Mouse (Mus musculus) megakaryocyte, adult 5-6 weeks (primary cell): Measurements from ENCODE around the gene Lrrtm4. TPM values are rescaled to one million over a fixed set of nuclear protein-coding genes. Genes with fewer than 3 reads are reported as not detected.

Experiments
- ATAC-seq: 2 replicates; pipeline ENCODE4 v1.8.0; 2016; ENCODE audit warnings: mild to moderate bottlenecking, inconsistent platforms; ENCODE audit not compliant: poor library complexity, severe bottlenecking
- total RNA-seq, 2 experiments: library from RNA; stranded (forward) in 1 of 2; stranded (reverse) in 1 of 2; fragments of 153-499, 151-499 nt in 1 of 2; fragments of 221-1000, 200-1000 nt in 1 of 2; gene quantifications; 2 replicates each; pipeline versions ENCODE4 v1.2.3 to v1.2.4; 2015 to 2017

Gene Lrrtm4
- total RNA-seq (2015) (not detected in 2 replicates), total RNA-seq (2017) (not detected in 2 replicates)

DNA sequence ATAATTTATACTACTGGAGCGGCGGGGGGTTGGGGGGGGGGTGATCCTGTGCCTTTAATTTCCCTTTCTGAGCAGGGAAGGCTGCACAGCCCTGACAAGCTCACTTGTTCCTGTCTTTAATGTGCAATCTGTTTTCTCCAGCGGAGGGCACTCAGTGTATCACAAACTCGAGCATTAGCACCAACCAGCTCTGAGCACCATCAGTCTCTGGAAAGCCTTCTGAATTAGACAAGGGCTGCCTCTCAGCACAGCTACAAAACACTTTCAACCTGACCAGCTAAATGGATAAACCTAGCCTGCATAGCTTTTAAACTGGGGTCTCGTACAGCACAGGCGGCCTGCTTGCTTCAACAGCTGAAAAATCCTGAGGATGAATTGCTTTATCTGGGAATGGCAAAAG is at the start of gene Lrrtm4:
Gene Lrrtm4, plus strand, starts transcription at position 113 of the 400 bp plus-strand sequence.
- ATAC-seq: no peak

DNA sequence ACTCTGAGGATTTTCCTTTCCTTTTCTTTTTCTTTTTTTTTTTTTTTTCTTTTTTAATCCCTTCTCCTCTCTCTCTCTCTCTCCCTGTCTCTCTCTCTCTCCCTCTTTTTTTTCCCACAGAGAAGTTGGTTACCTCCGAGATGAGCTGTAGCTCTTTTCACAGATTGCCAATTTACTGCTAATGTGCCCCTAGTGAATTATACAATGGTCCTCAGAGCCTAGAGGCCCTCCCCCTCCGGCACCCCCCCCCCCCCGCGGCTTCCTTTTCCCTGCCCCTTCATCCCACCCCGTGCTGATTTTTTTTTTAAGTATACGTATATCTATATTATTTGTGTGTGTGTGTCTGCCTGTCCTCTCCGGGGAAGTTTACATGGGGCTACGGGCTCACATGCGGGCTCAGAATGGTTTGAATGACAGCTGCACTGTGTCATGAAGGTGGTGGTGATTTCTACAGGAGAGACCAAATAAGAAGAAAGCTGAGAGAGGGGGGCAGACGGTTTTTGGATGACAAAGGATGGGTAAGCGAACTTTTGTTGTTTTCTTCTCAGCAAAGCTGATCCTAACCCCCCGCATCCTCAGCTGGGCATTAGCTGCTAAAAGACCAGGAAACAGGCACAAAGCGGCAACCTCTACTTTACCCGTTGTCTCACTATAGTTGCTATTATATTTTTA is 648 bp downstream of the Lrrtm4 start:
- no peak for ATAC-seq

DNA sequence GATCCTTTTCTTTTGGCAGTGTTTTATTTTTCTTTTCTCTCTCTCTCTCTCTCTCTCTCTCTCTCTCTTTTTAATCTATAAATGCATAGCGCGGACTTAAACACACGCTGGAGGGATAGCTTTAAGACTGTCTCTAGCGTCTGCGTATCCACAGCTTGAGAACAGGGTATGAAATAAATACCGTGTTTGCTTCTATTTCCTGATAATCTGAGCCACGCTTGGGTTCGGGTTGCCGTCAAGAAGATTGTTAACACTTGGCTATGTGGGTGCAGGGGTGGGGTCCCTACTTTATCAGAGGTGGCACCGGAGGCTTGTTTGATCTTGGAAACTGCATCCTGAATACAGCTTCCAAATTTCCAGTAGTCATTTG is 1.2 kb downstream of the Lrrtm4 start:
- ATAC-seq: no peak

DNA sequence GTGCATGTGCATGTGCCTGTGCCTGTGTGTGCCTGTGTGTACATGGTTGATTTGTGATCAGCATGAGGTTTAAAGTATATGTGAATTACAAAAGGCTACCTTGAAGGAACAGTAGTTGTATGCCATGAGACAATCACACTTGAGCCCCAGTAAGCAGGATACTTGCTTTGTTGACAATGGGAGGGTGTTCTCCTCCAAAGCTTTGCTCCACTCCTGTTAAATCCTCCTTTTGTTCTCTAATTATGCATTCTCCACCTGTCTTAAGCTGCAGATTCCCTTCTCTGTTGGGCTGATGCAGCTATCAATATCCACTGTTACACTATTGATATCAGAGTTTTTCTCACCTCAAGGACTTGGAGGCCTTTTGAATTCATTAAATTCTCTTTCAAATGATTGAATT is 38.2 kb downstream of the Lrrtm4 start:
- no peak for ATAC-seq

DNA sequence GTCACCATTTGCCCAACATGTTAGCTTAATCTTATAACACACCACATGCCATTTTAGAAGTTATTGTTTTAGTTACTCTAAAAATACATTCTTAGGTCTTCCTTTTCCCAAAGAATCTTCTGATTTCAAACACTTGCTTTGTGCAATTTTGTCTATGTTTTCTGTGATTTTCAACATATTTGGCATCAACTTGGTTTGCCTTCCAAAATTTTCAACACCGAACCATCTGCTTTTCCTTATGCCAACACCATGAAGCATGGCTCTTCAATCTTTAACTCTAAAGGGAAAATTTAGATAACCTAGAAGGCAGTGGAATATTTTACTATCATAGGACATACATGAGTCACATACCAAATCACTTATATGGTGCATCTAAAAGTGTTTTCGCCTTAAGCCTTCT is 59.3 kb downstream of the Lrrtm4 start:
- no peak for ATAC-seq

DNA sequence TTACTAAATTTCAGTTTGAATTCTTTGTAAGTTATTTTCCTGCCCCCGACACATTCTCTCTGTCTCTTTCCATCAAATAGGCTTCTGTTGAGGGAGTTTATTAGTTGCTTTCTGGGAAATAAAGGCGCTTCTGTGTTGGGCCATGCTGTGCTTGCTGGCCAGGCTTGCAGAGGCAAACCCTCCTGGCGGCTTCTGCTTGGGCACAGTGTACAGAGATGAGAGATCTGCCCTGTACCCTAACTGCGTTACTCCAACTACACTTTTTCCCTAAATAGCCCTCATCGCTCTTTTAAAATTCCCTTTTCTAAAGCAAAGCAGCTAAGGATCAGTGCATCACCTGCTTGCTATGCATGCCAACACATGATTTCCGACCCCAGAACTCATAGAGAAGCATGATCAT is 60.6 kb downstream of the Lrrtm4 start:
- ATAC-seq: no peak

DNA sequence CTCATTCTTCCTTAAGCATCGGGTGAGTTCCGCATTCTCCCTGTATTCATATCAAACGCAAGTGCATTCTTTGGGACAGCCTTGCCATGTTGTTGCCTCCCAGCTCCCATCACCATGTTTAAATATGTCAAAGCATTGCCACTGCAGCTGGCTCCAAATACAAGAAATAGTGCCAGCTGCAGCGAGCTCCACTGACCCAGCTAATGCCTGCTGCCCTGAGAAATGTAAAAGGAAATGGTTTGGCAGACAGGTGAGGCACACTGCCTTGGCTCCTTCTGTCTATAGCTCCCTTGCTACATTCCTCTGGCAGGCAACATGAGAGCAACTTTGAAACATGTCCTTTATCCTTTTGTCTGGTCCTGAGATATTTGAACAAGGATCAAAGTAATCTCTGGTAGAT is 76.2 kb downstream of the Lrrtm4 start:
- no peak for ATAC-seq

DNA sequence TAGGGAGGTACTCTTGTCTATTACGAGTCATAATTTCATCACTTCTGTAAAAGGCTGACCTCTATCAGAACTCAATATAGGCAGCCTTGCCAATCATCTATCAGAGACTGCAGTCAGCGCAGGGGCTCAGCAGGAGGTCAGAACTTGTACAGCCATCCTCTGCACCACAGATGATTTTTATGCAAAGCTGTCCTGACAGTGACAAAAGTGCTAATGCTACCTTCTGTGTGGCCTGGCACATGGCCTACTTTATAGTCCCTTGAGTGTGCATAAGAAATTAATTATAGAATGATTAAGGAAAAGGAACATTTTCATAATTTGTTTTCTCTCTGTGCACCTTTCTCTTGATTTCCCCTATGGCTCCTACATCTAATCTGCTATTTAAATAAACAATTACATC is 86.7 kb downstream of the Lrrtm4 start:
- no peak for ATAC-seq

DNA sequence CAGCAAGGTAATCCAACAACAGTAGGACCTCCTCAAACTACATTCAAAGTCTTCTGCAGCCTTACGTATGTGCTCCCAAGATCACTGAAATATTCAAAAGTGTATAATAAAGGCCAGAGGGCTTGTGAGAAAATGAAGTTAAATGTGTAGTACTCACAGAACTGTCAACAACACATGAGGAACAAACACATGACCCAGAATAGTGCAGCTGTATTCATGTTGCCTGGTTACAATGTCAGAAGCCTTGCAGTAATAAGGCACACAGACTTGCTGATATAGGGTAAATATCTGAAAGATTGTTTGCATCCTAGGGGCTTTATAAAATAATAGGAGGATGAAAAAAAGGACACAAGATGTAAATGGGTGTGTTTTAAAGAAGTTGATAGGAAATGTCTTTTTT is 87.2 kb downstream of the Lrrtm4 start:
- no peak for ATAC-seq

DNA sequence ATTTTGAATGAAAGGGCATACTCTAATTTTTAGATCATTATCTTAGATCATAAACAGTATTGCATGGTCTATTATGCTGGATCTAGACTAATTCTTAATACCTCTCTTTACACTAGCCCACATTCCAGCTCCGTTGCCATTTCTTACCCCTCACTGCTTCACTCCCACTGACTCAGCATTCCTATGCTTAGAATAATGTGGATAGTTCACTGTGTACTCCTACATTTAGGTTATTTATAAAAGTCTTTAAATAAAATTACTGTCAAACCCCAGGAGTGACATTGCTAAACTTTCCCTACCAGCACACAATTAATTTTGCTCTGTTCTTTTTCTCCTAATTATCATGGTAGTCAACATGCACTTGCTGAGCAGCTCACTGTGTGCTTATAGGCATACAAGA is 107.7 kb downstream of the Lrrtm4 start:
- no peak for ATAC-seq

DNA sequence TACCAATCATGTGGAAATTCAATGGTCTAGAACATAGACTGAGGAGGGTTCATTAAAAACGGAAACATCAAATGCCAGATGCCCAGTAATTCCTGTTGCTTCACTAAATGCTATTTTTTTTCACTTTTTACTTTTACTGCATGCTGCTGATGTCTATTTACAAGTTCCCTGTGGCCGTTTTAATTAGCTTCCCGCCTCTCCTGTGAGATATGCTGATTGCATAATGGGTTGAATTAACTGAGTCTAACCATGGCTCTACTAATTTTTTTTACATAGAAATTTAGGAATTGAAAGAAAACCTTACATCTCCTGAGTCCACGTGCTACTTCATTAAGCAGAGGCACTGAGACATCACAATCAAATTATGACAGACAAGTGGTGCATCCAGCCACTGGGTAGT is 143.9 kb downstream of the Lrrtm4 start:
- ATAC-seq: no peak

DNA sequence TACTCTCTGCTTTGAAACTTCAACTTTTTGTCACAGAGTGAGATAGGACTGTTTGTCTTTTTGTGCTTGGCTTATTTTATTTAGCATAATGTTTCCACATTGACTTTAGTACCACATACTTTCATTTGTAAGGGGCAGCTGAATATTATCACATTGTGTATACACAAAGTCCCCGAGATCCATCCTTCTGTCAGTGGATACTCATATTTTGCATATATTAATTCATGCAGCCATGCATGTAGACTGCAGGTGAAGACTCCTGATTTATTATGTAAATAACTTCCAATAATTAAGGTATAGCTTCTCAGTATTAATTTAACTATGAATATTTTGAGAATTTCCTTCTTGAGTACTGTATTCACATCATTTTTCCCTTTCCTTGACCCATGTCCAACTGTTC is 163.2 kb downstream of the Lrrtm4 start:
- no peak for ATAC-seq

DNA sequence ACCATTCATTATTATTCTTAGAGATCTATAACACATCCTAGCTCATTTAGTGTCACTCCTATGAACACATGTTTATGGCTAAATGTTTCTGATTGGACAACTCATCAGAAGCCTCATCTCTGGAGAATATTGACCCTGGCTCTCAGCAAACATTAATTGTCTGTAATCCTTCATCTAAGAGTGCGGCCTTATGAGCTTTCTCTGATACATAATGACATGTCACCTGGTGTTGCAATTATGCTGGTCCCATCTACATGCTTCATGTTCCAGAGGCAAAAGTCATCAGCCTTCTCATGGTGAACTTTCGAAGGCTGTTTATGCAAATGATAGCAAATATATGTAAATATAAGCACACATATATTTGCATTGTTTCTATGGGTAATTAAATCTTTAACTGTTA is 163.7 kb downstream of the Lrrtm4 start:
- no peak for ATAC-seq

DNA sequence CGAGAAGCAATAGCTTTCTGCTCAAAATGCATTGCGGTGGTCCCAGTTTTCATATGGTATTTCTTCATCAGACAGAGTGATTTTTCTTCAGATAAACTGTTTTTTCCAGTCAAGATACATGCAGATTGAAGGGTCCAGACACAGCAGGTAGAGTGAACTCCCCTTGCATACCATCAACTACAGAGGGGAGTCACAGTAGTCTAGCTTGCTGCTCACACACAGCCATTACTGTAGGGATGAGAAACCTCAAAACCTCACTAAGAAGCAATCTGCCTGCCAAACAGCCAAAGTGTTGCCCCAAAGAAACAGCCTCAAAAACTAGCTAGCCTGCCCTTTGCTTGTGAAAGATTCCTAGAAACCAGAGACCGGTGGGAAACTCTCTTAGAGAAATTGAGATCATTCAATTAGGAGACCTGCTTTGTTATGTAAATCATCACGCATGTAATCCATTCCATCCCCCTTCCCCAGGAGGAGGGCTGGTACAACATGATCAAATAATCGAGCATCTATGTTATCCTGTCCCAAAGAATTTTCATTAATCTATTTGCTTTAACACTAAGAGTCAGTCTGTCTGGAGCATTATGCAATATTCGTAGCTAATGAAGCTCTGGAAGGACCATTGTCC is 166.9 kb downstream of the Lrrtm4 start:
- ATAC-seq: no peak

DNA sequence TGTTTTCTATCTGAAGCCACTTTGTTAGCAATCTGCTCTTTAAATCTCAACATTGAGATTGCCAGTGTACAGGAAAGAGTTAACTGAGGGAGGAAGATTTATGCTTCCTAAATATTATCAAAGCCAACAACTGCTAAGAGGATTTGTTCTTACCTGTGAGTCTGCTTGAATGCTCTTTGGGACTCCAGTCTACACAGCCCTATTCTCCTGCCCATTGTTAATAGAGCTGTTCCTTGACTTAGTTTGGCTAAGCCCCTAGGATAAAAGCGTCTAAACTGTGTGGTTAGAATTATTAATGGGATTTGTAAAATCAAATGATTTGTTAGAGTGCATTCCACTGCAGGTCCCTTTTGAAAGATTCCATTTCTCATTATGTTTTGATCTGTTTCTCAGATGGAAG is 168.1 kb downstream of the Lrrtm4 start:
- ATAC-seq: no peak

DNA sequence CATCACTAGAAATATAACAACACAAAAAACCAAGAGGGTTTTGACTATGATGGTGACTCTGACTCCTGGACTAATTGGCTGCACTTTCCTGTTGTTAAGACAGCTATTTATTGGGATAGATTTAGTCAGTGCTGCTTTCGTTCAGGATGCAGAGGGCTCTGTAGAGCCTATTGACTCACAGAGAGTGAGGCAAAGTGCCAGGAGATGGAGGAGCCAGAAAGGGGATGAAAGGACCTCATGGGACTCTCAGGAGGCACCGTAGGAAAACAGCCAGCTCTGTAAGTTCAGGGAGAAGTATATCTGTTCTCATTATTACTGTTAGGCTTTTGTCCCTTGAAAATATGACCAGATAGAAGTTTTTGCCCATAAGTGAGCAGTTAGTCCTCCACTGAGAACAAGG is 190.8 kb downstream of the Lrrtm4 start:
- no peak for ATAC-seq

DNA sequence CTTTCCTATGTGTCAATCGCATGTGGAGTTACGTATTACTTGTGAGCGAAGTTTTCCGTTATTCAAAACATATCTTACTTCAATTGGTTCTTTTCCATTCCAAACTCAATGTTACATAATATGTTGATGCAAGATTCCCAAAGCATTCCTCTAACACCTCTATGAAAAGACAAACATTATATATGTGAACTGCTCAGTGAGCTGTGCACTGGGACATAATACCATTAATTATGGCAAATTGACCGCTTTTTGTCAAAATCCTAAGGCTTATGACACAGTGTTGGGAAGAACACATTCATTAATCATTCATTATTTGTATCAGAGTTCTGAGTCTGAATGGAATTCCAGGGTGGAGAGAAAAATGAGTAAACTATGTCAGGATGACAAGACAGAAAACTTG is 191.6 kb downstream of the Lrrtm4 start:
- ATAC-seq: no peak

DNA sequence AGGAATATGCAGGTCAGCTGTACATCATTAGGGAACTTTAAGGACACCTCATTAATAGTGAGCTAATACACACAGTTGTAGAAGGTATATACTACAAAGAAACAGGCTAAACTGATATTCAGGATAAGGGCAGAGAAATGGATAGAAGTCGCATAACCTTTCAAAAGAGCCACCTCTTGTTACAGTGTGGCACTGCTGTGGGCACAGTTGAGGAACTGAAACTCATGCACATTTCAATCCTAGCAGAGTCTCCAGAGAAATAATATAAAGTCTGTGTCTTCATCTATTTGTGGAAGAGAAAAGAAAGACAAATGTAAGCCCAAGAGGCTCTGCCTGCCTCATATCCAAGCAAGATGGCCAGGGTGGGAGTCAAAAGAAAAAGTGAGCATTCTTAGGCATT is 242.9 kb downstream of the Lrrtm4 start:
- ATAC-seq: no peak

DNA sequence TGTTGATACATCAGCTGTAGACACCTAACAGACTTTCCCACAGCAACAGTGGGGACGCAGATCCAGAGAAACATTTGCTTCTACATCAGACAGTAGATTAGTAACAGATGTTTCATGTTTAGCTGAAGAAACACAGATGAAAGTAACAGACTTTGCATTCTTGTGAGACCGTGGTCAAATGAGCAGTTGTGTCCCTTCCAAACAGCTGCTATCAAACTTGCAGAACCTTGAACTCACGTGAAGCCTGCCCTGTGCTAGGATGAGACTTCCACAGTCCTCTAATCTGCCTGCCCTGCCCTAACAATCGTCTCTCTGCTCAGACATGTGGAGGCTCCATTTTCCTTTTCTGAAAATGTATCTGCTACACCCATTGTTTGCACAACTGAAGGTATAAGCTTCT is 245.3 kb downstream of the Lrrtm4 start:
- no peak for ATAC-seq

DNA sequence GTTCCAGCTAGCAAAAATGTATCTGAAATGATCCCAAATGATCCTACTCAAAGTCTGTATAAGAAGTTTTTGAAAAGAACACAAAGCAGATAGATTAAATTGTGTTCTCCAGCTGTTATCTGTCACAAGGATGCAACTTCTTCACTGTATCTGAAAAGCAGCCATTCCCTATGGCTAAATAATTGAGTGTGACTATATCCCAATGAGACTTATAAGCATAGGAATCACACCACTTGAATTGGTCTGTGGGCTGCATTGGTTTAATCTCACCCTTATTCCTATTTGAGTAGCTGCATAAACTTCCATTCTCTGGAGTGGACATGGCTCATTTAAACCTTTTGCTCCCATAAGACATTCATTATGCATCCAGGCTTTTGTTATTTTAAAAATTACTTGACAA is 245.9 kb downstream of the Lrrtm4 start:
- ATAC-seq: no peak

DNA sequence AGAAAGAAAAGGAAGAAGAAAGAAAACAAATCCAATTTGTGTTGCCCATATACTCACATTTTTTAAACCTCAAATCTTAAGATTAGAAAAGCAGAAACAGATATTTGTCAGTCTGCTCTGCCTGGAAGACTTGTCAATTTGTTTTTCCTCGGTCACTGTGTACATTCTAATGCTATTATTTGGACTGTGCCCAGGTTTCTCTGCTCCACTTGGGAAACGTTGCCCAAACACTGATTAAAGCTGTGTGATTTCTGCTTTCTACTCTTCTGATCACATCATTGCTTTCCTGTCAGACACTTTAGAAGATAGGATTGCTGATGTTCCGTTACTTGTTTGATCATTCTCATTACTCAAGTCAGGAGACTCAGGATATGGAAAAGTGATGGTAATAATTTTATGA is 247.1 kb downstream of the Lrrtm4 start:
- no peak for ATAC-seq

DNA sequence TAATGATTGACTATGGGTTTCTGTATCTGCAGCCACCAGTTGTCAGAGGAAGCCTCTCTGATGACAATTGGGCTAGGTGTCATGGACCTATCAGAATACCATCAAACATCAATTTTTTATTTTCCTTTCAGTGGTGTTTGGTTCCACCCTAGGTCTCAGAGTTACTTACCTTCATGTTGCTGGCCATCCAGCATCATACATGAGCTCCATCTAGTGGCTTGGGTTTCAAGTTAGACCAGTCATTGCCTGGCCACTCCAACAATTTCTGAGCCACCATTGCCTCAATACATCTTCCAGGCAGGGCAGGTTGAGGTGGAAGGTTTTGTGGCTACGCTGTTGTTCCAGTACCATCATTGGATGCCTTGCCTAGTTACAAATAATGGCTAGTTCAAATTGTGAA is 268.3 kb downstream of the Lrrtm4 start:
- no peak for ATAC-seq

DNA sequence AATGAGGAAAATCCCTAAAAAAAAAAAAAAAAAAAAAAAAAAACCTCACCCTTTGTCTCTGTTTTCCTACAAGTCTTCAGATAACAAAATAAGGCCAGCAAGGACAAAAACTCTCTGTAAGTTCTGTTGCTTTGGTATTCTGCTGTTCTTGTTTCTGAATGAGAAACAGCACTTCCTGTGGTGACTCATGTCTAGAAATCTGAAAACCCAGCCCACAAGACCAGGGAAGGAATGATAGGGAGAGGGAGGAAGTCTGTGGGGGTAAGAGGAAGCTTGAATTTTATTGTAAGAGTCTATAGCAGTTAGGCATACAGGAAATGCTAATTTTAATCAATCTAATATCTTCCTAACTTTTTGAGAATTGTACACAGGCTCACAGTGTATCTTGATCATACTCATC is 283.2 kb downstream of the Lrrtm4 start:
- ATAC-seq: peak; percentile 75
